Mouse (Mus musculus) hindbrain, embryonic 14.5 days (tissue): ENCODE data around the gene Cemip. TPM values are rescaled to one million over a fixed set of nuclear protein-coding genes. Genes with fewer than 3 reads are reported as not detected.
"Not testable (repeated sequence)": the region's sequence is repeated elsewhere in the genome, so short reads cannot be mapped to it uniquely, and the experiment has no call there.

Source experiments
- ATAC-seq: fragments of 200-750 bp; cut with Nextera tagmentation; 2 replicates; pipeline ENCODE4 v1.8.0; 2017; ENCODE audit warnings: moderate number of reproducible peaks, mild to moderate bottlenecking, moderate TSS enrichment, moderate library complexity; ENCODE audit not compliant: low FRiP score
- DNase-seq: peaks from one replicate; pipeline ENCODE4 v3.0.0-alpha.2; 2015; ENCODE audit warnings: low spot score
- H3K27ac ChIP-seq: fragments of 300-500 bp; sonication (generic); 2 replicates; pipeline ENCODE4 v1.5.1; 2014; ENCODE audit warnings: mild to moderate bottlenecking, moderate library complexity
- H3K27me3 ChIP-seq: fragments of 300-500 bp; sonication (generic); 2 replicates; pipeline ENCODE4 v1.6.1; 2014; ENCODE audit warnings: mild to moderate bottlenecking, low read length, mixed read lengths; ENCODE audit not compliant: control insufficient read depth, insufficient read depth
- H3K36me3 ChIP-seq: fragments of 300-500 bp; sonication (generic); replicated peaks from 2 replicates; pipeline ENCODE4 v1.6.1; 2014; ENCODE audit not compliant: control insufficient read depth, insufficient read depth
- H3K4me1 ChIP-seq: fragments of 300-500 bp; sonication (generic); replicated peaks from 2 replicates; pipeline ENCODE4 v1.6.1; 2014; ENCODE audit warnings: antibody characterized with exemption, low read length, mixed read lengths; ENCODE audit not compliant: control insufficient read depth, insufficient read depth
- H3K4me2 ChIP-seq: fragments of 300-500 bp; sonication (generic); replicated peaks from 2 replicates; pipeline ENCODE4 v1.6.1; 2014; ENCODE audit warnings: mild to moderate bottlenecking, moderate library complexity
- H3K4me3 ChIP-seq: fragments of 300-500 bp; sonication (generic); replicated peaks from 2 replicates; pipeline ENCODE4 v1.5.1; 2014; ENCODE audit warnings: mild to moderate bottlenecking, low read length
- H3K9ac ChIP-seq: fragments of 300-500 bp; sonication (generic); 2 replicates; pipeline ENCODE4 v1.6.1; 2014
- H3K9me3 ChIP-seq: fragments of 300-500 bp; sonication (generic); 2 replicates; pipeline ENCODE4 v1.6.1; 2016; ENCODE audit warnings: low read length; ENCODE audit not compliant: control insufficient read depth
- WGBS: fragments of 180-500 bp; shearing (Covaris S2); extraction: QIAGEN DNeasy Blood & Tissue Kit; methylation state at CpG from one replicate; pipeline ENCODE4 v1.1.7; 2014; 5-methylcytosine and 5-hydroxymethylcytosine counted together
- polyA plus RNA-seq: library from polyadenylated mRNA; unstranded; fragments of >200 nt; fragmentation: Nextera tagmentation; extraction: Ambion mirVana; gene quantifications from 2 replicates; pipeline ENCODE4 v1.2.1, GENCODE M21; 2014

The Cemip gene
- 0.67 and 0.70 TPM in 2 replicates for polyA plus RNA-seq

DNA sequence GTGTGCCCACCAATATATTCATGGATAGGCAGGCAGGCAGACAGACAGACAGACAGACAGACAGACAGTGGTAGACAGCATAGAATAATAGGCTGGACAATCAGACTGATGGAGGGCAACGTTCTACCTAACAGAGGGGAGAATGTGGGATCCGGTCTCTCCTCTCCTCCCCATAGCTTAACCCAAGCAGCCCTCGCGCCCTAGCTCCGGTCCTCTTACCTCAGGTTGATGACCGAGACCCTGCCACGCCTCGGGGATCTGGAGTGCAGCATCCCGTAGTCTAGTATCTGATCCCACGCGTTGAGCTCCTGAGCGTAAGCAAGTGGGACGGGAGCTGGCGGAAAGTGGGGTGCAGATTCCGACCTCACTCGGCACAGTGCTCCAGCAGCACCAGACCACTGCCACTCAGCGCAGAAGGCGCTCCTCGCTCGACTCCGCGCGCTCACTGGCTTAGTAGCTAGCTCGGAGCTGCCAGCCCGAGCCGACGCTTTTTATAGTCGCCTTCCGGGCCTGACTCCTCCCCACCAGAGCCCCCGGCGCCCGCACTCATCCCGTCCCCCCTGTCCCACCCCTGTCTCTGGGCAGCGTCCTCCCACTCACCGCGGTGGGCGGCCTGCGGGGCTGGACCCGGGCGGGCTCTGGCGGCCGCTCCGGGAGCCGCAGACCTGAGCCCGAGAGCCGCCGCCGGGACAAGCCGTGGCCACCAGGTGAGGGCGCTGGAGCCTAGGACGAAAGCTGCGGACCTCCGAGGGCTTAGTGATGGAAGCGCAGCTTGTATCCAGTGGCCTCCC, at the start of gene Cemip:
TSS of gene Cemip (minus strand) at position 464 of the 791 bp plus-strand sequence.
- Histone ChIP-seq H3K9ac (peak within 1 kb of the TSS; percentile 50), H3K4me1 (peaks cover 13% of the 10 kb centered on the region), H3K27me3 (peaks cover 33% of the 10 kb centered on the region), H3K4me2 (peak within 1 kb of the TSS; percentile 90), H3K9me3 (no peaks in the 10 kb centered on the region), H3K4me3 (peak within 1 kb of the TSS; percentile 53), H3K36me3 (no peaks in the 10 kb centered on the region), H3K27ac (no peak within 1 kb of the TSS)
- WGBS: under 1% methylated on average over 53 of the region's 54 CpGs
- ATAC-seq: peak; percentile 87
- DNase-seq: peak; percentile 80

DNA sequence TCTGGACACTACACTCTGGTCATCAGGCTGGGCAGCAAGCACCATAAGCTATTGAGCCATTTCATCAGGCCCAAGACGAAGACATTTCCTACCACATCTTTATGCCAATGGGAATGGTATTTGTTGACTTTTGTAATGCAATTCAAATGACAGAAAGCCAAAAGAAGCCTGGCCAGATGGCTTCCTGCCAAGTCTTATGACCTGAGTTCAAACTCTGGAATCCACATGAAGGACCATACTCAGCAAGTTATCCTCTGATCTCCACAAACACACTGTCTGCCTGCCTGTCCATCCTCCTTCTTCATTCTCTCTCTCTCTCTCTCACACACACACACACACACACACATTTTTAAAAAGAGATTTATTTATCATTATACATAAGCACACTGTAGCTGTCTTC, 46.4 kb upstream of the Cemip start:
- no peaks in the 10 kb centered on the region for H3K27me3 ChIP-seq
- H3K9ac ChIP-seq: no peak overlapping the region
- no peak overlapping the region for H3K27ac ChIP-seq
- no peak for ATAC-seq
- peaks cover 9% of the 10 kb centered on the region; the same call in 1 of the 2 replicates for H3K4me1 ChIP-seq
- H3K4me3 ChIP-seq: no peak overlapping the region
- DNase-seq: peak; percentile 43
- no peak overlapping the region for H3K4me2 ChIP-seq
- WGBS: 57% methylated on average over 1 of the region's 1 CpGs
- H3K36me3 ChIP-seq: no peaks in the 10 kb centered on the region
- H3K9me3 ChIP-seq: no peaks in the 10 kb centered on the region

GRCm38 (mm10) chr7:84131736-84132135, 45.4 kb upstream of the Cemip start:
- H3K4me1 ChIP-seq: peaks cover 6% of the 10 kb centered on the region; the same call in 1 of the 2 replicates

DNA sequence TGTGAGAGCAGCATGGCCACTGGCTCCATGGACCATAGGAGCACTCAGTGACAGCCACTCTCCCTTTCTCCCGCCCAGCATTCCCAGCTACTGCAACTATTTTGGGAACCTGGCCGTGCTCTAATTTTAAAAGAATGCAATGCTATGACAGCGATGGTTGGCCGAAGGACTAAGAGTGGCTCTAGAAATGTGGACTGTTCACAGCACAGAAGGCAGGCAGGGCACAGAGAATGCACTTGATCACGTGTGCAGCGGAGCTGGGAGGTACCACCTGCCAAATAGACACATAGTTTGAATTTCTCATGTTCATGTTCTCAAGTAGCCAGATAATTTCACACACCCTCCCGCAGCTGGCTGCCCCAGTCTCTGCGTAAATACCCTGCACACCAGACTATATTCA, 42.4 kb upstream of the Cemip start:
- Histone ChIP-seq H3K9ac (no peak overlapping the region), H3K27ac (no peak overlapping the region; the same call in 1 of the 2 replicates), H3K36me3 (no peaks in the 10 kb centered on the region), H3K9me3 (no peaks in the 10 kb centered on the region), H3K4me2 (no peak overlapping the region), H3K4me3 (no peak overlapping the region), H3K4me1 (peaks cover 6% of the 10 kb centered on the region; the same call in 1 of the 2 replicates), H3K27me3 (no peaks in the 10 kb centered on the region)
- DNase-seq: no peak
- no peak for ATAC-seq
- WGBS: 80% methylated on average over 8 of the region's 8 CpGs

More at GRCm38 (mm10) chr7:84131736-84132135, 45.4 kb upstream of the Cemip start:
- H3K9me3 ChIP-seq: no peaks in the 10 kb centered on the region
- no peak for ATAC-seq
- no peak overlapping the region for H3K4me2 ChIP-seq
- H3K27ac ChIP-seq: no peak overlapping the region
- 88% methylated on average over 4 of the region's 4 CpGs for WGBS
- no peaks in the 10 kb centered on the region for H3K27me3 ChIP-seq
- H3K4me3 ChIP-seq: no peak overlapping the region
- H3K36me3 ChIP-seq: no peaks in the 10 kb centered on the region
- DNase-seq: no peak
- no peak overlapping the region for H3K9ac ChIP-seq

DNA sequence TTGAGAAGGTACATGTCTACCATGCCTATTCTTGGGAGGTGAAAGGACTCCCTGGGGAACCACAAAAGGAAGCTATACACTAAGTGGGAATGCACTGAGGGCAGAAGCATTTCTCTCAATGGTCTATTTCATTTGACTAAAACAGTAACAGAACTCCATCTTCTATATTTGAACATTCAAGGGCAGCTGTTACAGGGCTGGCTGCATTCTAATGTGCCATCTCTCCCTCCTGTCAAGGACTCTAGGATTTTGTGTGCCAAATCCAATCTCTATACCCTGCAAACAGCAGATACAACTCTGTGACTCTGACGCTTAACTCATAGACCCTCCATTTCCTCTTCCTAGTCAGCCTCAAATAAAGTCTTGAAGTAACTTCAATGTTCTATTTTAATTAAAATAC, 39.4 kb upstream of the Cemip start:
- Histone ChIP-seq H3K36me3 (no peaks in the 10 kb centered on the region), H3K4me1 (peaks cover 6% of the 10 kb centered on the region; the same call in 1 of the 2 replicates), H3K4me2 (no peak overlapping the region), H3K4me3 (no peak overlapping the region), H3K27me3 (no peaks in the 10 kb centered on the region), H3K27ac (no peak overlapping the region), H3K9ac (no peak overlapping the region), H3K9me3 (no peaks in the 10 kb centered on the region)
- DNase-seq (no peak), ATAC-seq (no peak)
- 94% methylated on average over 1 of the region's 1 CpGs for WGBS

GRCm38 (mm10) chr7:84123651-84124050, 37.3 kb upstream of the Cemip start:
- H3K9ac ChIP-seq, H3K27me3 ChIP-seq, H3K36me3 ChIP-seq, H3K27ac ChIP-seq, DNase-seq, H3K4me2 ChIP-seq, ATAC-seq, H3K4me3 ChIP-seq, H3K9me3 ChIP-seq: not testable (repeated sequence)
- H3K4me1 ChIP-seq: peaks cover 11% of the 10 kb centered on the region
- whole genome bisulfite sequencing: 96% methylated on average over 3 of the region's 4 CpGs

- WGBS: 81% methylated on average over 3 of the region's 3 CpGs
- no peak overlapping the region for H3K27ac ChIP-seq
- no peaks in the 10 kb centered on the region for H3K27me3 ChIP-seq
- H3K4me2 ChIP-seq: no peak overlapping the region
- peaks cover 11% of the 10 kb centered on the region for H3K4me1 ChIP-seq
- H3K9me3 ChIP-seq: no peaks in the 10 kb centered on the region
- H3K4me3 ChIP-seq: no peak overlapping the region
- DNase-seq (no peak), ATAC-seq (no peak)
- H3K9ac ChIP-seq: no peak overlapping the region
- no peaks in the 10 kb centered on the region for H3K36me3 ChIP-seq
These were observed 35.5 kb upstream of the Cemip start for GRCm38 (mm10) chr7:84121778-84122177.

GRCm38 (mm10) chr7:84120142-84120760, 33.9 kb upstream of the Cemip start:
- H3K9ac ChIP-seq: no peak overlapping the region
- no peak overlapping the region for H3K4me2 ChIP-seq
- H3K27ac ChIP-seq: no peak overlapping the region; the same call in 1 of the 2 replicates
- peaks cover 11% of the 10 kb centered on the region for H3K4me1 ChIP-seq
- DNase-seq (no peak), ATAC-seq (no peak)
- WGBS: 70% methylated on average over 5 of the region's 5 CpGs
- H3K27me3 ChIP-seq: no peaks in the 10 kb centered on the region
- H3K4me3 ChIP-seq: no peak overlapping the region
- no peaks in the 10 kb centered on the region for H3K36me3 ChIP-seq
- no peaks in the 10 kb centered on the region for H3K9me3 ChIP-seq

- H3K9me3 ChIP-seq: no peaks in the 10 kb centered on the region
- no peaks in the 10 kb centered on the region for H3K36me3 ChIP-seq
- no peak for ATAC-seq
- WGBS: 45% methylated on average over 12 of the region's 12 CpGs
- no peak overlapping the region for H3K9ac ChIP-seq
- peak overlapping the region; percentile 21 for H3K27ac ChIP-seq
- no peak overlapping the region for H3K4me2 ChIP-seq
- peaks cover 16% of the 10 kb centered on the region for H3K4me1 ChIP-seq
- no peak overlapping the region for H3K4me3 ChIP-seq
- H3K27me3 ChIP-seq: no peaks in the 10 kb centered on the region
- no peak for DNase-seq
These were observed 33.2 kb upstream of the Cemip start for GRCm38 (mm10) chr7:84119216-84120105.
